Mouse (Mus musculus): ENCODE measurements around the gene Fau. TPM values are rescaled to one million over a fixed set of nuclear protein-coding genes. Genes with fewer than 3 reads are reported as not detected.
A peak's percentile ranks its signal among the peaks of the same experiment; 100 is the strongest.

Gene Fau
- polyA plus RNA-seq, 1 experiment from 2014 or later: 440 TPM

DNA sequence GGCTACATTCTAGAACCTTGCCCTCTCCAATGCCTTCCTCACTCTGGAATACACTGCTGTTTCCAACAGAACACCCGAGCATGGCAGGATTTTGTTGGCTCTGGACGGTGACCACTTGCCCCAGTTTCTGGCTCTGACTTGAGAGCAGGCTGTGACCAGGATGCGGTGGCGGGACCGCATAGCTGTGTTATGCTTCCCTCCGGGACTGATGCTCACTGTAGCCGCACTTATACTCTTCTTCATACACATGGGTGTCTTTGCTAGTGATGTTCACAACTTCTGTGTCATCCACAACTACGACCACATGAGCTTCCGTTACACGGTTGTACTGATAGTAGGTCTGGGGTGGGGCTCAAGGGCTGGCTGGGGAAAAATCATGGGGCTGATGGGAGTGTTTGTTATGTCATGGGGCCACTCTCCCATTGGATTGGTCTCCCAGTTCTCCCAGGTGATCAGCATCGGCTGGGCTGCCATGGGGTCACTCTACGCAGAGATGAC lies 22.4 kb downstream of the Fau start, which contains the start of gene Tmem262:
Gene Tmem262 (plus strand): TSS at position 51 of the 498 bp plus-strand sequence.
- 76% methylated on average over 12 of the region's 12 CpGs for WGBS (ENCODE audit: insufficient replicate concordance)
- Histone ChIP-seq H3K27me3 (ENCODE audit: control insufficient read depth, insufficient read depth, low read depth, low read length) (no peaks in the 10 kb centered on the region), H3K4me1 (ENCODE audit: control insufficient read depth, low read depth, low read length) (peaks cover 26% of the 10 kb centered on the region), H3K9ac (ENCODE audit: low read depth, low read length) (no peak within 1 kb of the TSS), H3K4me3 (ENCODE audit: low read depth, low read length) (no peak within 1 kb of the TSS), H3K27ac (ENCODE audit: low read length) (no peak within 1 kb of the TSS), H3K36me3 (ENCODE audit: control insufficient read depth, insufficient read depth) (peaks cover 8% of the 10 kb centered on the region; the same call in 1 of the 2 replicates), H3K9me3 (replicated peaks; ENCODE audit: control insufficient read depth, low read length) (no peaks in the 10 kb centered on the region), H3K4me2 (ENCODE audit: low read depth, low read length) (no peak within 1 kb of the TSS)
- ATAC-seq (ENCODE audit: low read depth): no peak

DNA sequence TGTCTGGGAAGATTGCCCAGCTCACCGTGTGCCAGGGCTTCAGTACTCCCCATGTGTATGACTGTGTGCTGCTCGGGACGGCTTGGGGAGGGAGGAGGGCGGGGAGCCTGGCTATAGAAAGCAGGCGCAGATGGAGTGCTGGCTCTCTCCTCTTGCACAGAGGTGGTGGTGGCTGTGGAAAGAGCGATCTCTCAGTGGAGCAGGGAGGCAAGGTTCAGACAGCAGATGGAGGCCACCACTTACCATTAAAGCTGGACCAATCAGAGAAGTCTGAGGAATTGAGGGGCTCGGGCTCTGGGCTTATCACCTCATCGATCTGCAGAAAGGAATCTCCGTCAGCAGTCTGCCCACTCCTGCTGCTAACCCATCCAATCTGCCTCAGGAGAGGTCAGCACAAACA lies 24.5 kb downstream of the Fau start, which contains the start of gene Gm28374:
Gene Gm28374 (minus strand): TSS at position 101 of the 400 bp plus-strand sequence.
- no peak within 1 kb of the TSS for H3K9ac ChIP-seq (ENCODE audit: low read depth, low read length)
- WGBS (ENCODE audit: insufficient replicate concordance): 80% methylated on average over 9 of the region's 9 CpGs
- H3K36me3 ChIP-seq (ENCODE audit: control insufficient read depth, insufficient read depth): peaks cover 19% of the 10 kb centered on the region

DNA sequence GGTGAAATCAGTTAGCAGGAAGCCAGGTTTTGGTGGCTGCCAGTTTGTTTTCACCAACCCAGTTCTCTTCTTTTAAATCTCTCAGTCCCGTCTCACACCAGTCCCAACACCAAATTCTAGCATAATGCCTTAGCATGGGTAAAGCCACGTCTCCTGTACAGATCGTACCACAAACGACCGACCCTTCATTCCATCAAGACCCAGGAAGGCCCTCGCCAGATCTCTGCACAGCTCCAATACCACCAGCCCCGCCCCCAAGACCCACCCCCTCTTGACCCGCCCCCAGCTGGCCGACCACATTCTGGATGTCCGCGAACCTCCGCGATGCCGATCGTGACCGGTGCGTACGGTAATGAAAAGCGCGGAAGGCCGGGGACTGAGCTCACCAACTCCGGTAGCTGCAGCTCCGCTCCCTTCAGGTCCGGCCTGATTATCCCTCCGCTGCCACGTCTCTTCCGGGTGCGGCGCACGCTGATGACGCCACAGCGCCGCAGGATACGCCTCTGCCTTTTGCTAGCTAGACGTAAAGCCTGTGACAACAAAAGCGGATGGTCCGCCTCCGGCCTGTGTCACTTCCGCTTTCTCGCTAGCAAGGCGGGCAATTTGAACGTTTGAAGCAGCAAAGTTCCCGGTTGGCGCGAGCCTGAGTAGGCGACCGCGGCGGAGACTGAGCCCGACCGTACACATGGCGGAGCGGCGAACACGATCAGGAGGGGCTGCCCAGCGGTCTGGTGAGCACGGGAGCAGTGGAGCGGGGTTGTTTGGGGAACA lies 27.0 kb downstream of the Fau start, which contains the start of the genes Zfpl1 and Cdca5:
Gene Zfpl1 (minus strand): TSS at position 479 of the 771 bp plus-strand sequence.
Gene Cdca5 (plus strand): TSS at position 506 of the 771 bp plus-strand sequence.
- no peaks in the 10 kb centered on the region for H3K27me3 ChIP-seq (ENCODE audit: control insufficient read depth, insufficient read depth, low read depth, low read length)
- WGBS (ENCODE audit: insufficient replicate concordance): under 1% methylated on average over 58 of the region's 58 CpGs
- peaks cover 21% of the 10 kb centered on the region for H3K4me1 ChIP-seq (ENCODE audit: control insufficient read depth, low read depth, low read length)
- peaks cover 41% of the 10 kb centered on the region for H3K36me3 ChIP-seq (ENCODE audit: control insufficient read depth, insufficient read depth)
- ATAC-seq (ENCODE audit: low read depth): peak; percentile 90
- H3K9me3 ChIP-seq (replicated peaks; ENCODE audit: control insufficient read depth, low read length): no peaks in the 10 kb centered on the region
- H3K4me2 ChIP-seq (ENCODE audit: low read depth, low read length): peak within 1 kb of the TSS; percentile 88
- H3K4me3 ChIP-seq (ENCODE audit: low read depth, low read length): peak within 1 kb of the TSS; percentile 95
- H3K27ac ChIP-seq (ENCODE audit: low read length): peak within 1 kb of the TSS; percentile 93
- H3K9ac ChIP-seq (ENCODE audit: low read depth, low read length): peak within 1 kb of the TSS; percentile 88

More for the DNA sequence above, 24.5 kb downstream of the Fau start, which contains the start of gene Gm28374:
- no peak for ATAC-seq (ENCODE audit: low read depth)
- H3K27ac ChIP-seq (ENCODE audit: low read length): no peak within 1 kb of the TSS
- H3K4me2 ChIP-seq (ENCODE audit: low read depth, low read length): no peak within 1 kb of the TSS
- peaks cover 26% of the 10 kb centered on the region for H3K4me1 ChIP-seq (ENCODE audit: control insufficient read depth, low read depth, low read length)
- H3K4me3 ChIP-seq (ENCODE audit: low read depth, low read length): no peak within 1 kb of the TSS
- no peaks in the 10 kb centered on the region for H3K27me3 ChIP-seq (ENCODE audit: control insufficient read depth, insufficient read depth, low read depth, low read length)
- no peaks in the 10 kb centered on the region for H3K9me3 ChIP-seq (replicated peaks; ENCODE audit: control insufficient read depth, low read length)

DNA sequence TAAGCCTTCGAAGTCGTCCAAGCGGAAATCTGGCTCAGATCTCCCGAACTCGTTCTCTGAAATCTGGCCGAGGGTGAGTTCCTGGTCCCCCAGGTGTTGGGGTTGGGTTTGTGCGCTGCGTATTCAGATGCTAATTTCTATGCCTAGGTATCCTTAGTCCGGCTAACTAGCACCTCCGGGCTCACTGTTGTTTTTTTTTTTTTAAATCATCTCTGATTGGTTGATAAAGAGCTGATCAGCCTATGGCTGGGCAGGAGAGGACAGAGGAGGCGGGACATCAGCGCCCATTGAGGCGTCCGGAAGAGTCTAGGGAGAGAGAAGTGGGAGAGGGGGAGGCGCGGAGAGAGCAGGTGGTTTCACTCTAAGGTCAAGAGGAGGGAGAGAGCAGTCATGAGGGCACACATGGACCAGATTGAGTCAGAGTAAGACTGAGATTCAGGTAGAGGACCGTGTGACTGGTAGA lies 27.8 kb downstream of the Fau start:
- H3K4me1 ChIP-seq (ENCODE audit: control insufficient read depth, low read depth, low read length): peaks cover 21% of the 10 kb centered on the region
- H3K4me3 ChIP-seq (ENCODE audit: low read depth, low read length): peak overlapping the region; percentile 95
- peak; percentile 80 for ATAC-seq (ENCODE audit: low read depth)
- H3K4me2 ChIP-seq (ENCODE audit: low read depth, low read length): peak overlapping the region; percentile 88
- H3K27me3 ChIP-seq (ENCODE audit: control insufficient read depth, insufficient read depth, low read depth, low read length): no peaks in the 10 kb centered on the region
- peak overlapping the region; percentile 93 for H3K27ac ChIP-seq (ENCODE audit: low read length)
- WGBS (ENCODE audit: insufficient replicate concordance): under 1% methylated on average over 17 of the region's 17 CpGs
- peak overlapping the region; percentile 88 for H3K9ac ChIP-seq (ENCODE audit: low read depth, low read length)
- H3K36me3 ChIP-seq (ENCODE audit: control insufficient read depth, insufficient read depth): peaks cover 48% of the 10 kb centered on the region
- no peaks in the 10 kb centered on the region for H3K9me3 ChIP-seq (replicated peaks; ENCODE audit: control insufficient read depth, low read length)

DNA sequence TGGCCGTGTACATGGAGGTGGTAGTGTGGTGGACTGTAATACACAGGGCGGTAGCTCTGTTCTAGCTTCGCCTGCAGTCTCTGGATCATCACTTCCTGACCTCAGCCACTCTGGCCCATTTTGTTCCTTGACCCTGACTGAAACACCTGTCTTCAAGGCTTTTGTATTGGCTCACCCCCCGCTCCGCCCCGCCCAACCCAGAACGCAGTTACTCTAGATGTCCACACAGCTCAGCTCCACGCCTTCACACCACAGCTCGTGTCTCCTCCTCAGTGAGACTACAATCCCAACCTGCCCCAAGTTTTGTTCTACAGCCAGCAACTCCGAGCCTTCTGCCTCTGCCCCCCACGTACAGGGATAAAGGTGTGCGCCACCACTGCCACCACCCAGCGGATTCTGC lies 31.2 kb downstream of the Fau start:
- Histone ChIP-seq H3K9ac (ENCODE audit: low read depth, low read length) (no peak overlapping the region), H3K4me3 (ENCODE audit: low read depth, low read length) (no peak overlapping the region), H3K4me1 (ENCODE audit: control insufficient read depth, low read depth, low read length) (peaks cover 18% of the 10 kb centered on the region), H3K36me3 (ENCODE audit: control insufficient read depth, insufficient read depth) (peaks cover 66% of the 10 kb centered on the region), H3K9me3 (replicated peaks; ENCODE audit: control insufficient read depth, low read length) (no peaks in the 10 kb centered on the region), H3K4me2 (ENCODE audit: low read depth, low read length) (no peak overlapping the region), H3K27ac (ENCODE audit: low read length) (no peak overlapping the region), H3K27me3 (ENCODE audit: control insufficient read depth, insufficient read depth, low read depth, low read length) (no peaks in the 10 kb centered on the region)
- no peak for ATAC-seq (ENCODE audit: low read depth)
- WGBS (ENCODE audit: insufficient replicate concordance): 93% methylated on average over 13 of the region's 13 CpGs

DNA sequence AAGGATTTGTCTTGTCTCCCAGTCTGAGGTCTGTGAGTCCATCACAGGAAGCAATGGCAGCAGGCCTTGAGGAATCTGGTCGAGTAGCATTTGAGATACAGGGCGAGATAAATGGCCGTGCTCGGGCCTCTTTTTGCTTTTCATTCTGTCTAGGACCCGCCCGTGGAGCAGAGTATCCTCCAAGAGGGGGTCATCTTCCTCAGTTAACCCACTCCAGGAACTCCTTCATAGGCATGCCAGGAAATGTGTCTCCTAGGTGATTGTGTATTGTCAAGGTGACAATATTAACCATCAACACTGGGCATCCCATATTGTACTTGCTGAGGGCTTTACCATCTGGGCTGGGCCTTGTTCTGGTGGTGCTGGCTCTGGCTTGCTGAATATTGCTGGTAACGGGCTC lies 36.5 kb downstream of the Fau start, which contains the start of gene AC131692.1:
Gene AC131692.1 (plus strand): TSS at position 301 of the 400 bp plus-strand sequence.
- Histone ChIP-seq H3K27me3 (ENCODE audit: control insufficient read depth, insufficient read depth, low read depth, low read length) (no peaks in the 10 kb centered on the region), H3K9me3 (replicated peaks; ENCODE audit: control insufficient read depth, low read length) (no peaks in the 10 kb centered on the region), H3K36me3 (ENCODE audit: control insufficient read depth, insufficient read depth) (peaks cover 50% of the 10 kb centered on the region), H3K9ac (ENCODE audit: low read depth, low read length) (no peak within 1 kb of the TSS), H3K4me3 (ENCODE audit: low read depth, low read length) (no peak within 1 kb of the TSS), H3K27ac (ENCODE audit: low read length) (no peak within 1 kb of the TSS), H3K4me2 (ENCODE audit: low read depth, low read length) (no peak within 1 kb of the TSS), H3K4me1 (ENCODE audit: control insufficient read depth, low read depth, low read length) (no peaks in the 10 kb centered on the region)
- no peak for ATAC-seq (ENCODE audit: low read depth)
- 80% methylated on average over 7 of the region's 7 CpGs for WGBS (ENCODE audit: insufficient replicate concordance)

DNA sequence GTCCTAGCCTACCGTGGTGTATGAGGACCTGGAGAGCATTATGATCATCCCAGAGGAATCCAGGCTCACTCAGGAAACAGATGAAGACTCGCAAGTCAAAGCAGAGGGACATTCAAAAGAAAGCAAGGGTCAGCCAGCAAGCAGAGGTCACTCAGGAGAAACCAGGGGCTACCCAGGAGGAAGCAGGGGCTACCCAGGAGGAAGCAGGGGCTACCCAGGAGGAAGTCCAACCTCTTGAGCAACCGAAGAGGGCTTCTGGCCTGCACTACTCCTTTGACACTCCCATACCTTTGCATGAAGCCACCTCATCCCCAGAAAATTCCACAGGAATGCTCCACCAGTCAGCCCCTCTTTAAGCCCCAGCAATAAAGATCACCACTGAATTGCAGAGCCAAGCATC lies 40.2 kb downstream of the Fau start:
- Histone ChIP-seq H3K36me3 (ENCODE audit: control insufficient read depth, insufficient read depth) (peaks cover 14% of the 10 kb centered on the region), H3K4me2 (ENCODE audit: low read depth, low read length) (no peak overlapping the region), H3K9ac (ENCODE audit: low read depth, low read length) (no peak overlapping the region), H3K27me3 (ENCODE audit: control insufficient read depth, insufficient read depth, low read depth, low read length) (no peaks in the 10 kb centered on the region), H3K4me1 (ENCODE audit: control insufficient read depth, low read depth, low read length) (peaks cover 13% of the 10 kb centered on the region), H3K27ac (ENCODE audit: low read length) (no peak overlapping the region), H3K9me3 (replicated peaks; ENCODE audit: control insufficient read depth, low read length) (no peaks in the 10 kb centered on the region), H3K4me3 (ENCODE audit: low read depth, low read length) (no peak overlapping the region)
- no peak for ATAC-seq (ENCODE audit: low read depth)
- WGBS (ENCODE audit: insufficient replicate concordance): 54% methylated on average over 3 of the region's 3 CpGs

DNA sequence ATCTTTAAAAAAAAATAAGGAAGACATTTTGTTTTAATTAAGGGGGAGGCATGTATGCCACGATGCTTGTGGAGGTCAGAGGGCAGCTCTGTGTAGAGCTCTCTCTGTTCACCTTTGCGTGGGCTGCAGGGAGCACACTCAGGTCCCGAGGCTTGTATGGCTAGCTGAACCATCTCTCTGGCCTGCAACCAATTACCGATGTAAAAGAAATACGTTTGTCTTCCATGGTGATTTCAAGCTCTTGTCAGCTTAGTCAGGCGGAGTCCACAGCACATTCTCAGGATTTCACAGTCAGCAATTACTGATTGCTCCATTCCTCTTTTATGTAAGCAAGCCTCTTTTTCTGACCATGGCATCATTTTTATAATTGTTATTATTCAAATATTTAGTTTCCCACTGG lies 43.5 kb downstream of the Fau start:
- no peak for ATAC-seq (ENCODE audit: low read depth)
- Histone ChIP-seq H3K4me2 (ENCODE audit: low read depth, low read length) (no peak overlapping the region), H3K27ac (ENCODE audit: low read length) (no peak overlapping the region), H3K4me3 (ENCODE audit: low read depth, low read length) (no peak overlapping the region), H3K4me1 (ENCODE audit: control insufficient read depth, low read depth, low read length) (peaks cover 33% of the 10 kb centered on the region), H3K9me3 (replicated peaks; ENCODE audit: control insufficient read depth, low read length) (no peaks in the 10 kb centered on the region), H3K36me3 (ENCODE audit: control insufficient read depth, insufficient read depth) (no peaks in the 10 kb centered on the region; the same call in 1 of the 2 replicates), H3K27me3 (ENCODE audit: control insufficient read depth, insufficient read depth, low read depth, low read length) (no peaks in the 10 kb centered on the region), H3K9ac (ENCODE audit: low read depth, low read length) (no peak overlapping the region)
- WGBS (ENCODE audit: insufficient replicate concordance): 75% methylated on average over 6 of the region's 6 CpGs
